Mouse (Mus musculus): ENCODE measurements at regions not wholly inside any gene's neighbourhood (a gene's known extent, or its start where the extent isn't known, plus 50 kb on each side); places are given as distances from the start of the nearest gene placed in this dataset.

- TF ChIP-seq CTCF (IDR thresholded peaks at IDR 0.05; ENCODE audit: extremely low read depth, insufficient read depth, low read length) (no peak), POLR2A (IDR thresholded peaks at IDR 0.05; ENCODE audit: extremely low read depth, insufficient read depth, low read length) (no peak)
Measured at GRCm38 (mm10) chr1:179867493-179867892, 64.0 kb upstream of the Ahctf1 start.
